Mouse (Mus musculus) cerebellum, adult 2 months (tissue): Measurements from ENCODE around the gene BC053393.
"Not testable (repeated sequence)": the region's sequence is repeated elsewhere in the genome, so short reads cannot be mapped to it uniquely, and the experiment has no call there.

Experiments
- CTCF ChIP-seq: fragments of 200-500 bp; IDR thresholded peaks from 2 replicates; pipeline ENCODE4 v1.5.1; 2011; ENCODE audit warnings: low read depth, mild to moderate bottlenecking, control low read depth, low read length, moderate library complexity, borderline replicate concordance; ENCODE audit not compliant: insufficient read depth
- POLR2A ChIP-seq: fragments of 200-500 bp; IDR thresholded peaks from 2 replicates; pipeline ENCODE4 v1.6.1; 2011; ENCODE audit warnings: low read length, control low read depth, borderline replicate concordance; ENCODE audit not compliant: insufficient read depth

DNA sequence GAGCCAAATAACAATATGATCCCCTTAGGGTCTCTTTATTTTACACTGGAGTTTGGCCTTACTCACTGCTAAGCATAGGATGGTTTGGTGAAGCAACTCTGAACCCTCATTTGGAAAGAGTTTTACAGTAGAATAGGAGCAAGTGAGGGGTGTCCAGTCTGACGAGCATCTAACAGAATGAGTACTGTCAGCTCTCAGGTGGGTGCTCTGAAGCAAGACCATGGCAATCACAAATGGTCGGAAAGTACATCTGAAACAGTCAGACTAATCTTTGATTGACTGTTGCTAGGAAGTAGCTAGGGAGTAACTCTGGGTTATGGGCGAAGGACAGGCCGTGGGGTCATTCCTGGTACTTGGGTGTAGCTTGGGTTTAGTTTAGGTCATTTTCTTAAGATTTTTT is 64.2 kb downstream of the BC053393 start:
- TF ChIP-seq POLR2A, CTCF: not testable (repeated sequence)
